Mouse (Mus musculus) G1E (cell line): Measurements from ENCODE around the gene Ccdc173.

Experiments used
- CTCF ChIP-seq: IDR thresholded peaks from 2 replicates; pipeline ENCODE4 v1.5.1; 2012; ENCODE audit warnings: low read depth, low read length, inconsistent platforms, mixed read lengths
- GATA1 ChIP-seq: IDR thresholded peaks from 2 replicates; pipeline ENCODE4 v1.6.1; 2012; ENCODE audit warnings: borderline replicate concordance, low read length, inconsistent platforms, mixed read lengths
- GATA2 ChIP-seq: IDR thresholded peaks from 2 replicates; pipeline ENCODE4 v1.6.1; 2012; ENCODE audit warnings: low read depth, low read length, inconsistent platforms, borderline replicate concordance
- POLR2AphosphoS5 ChIP-seq: IDR thresholded peaks from 2 replicates; pipeline ENCODE4 v1.6.1; 2012; ENCODE audit warnings: low read depth, low read length, inconsistent platforms; ENCODE audit not compliant: insufficient replicate concordance
- TAL1 ChIP-seq: conservative IDR thresholded peaks from 2 replicates; pipeline ENCODE4 v1.6.1; 2012; ENCODE audit warnings: low read depth, low read length, inconsistent platforms, mixed read lengths

- no peak for TF ChIP-seq CTCF
- TF ChIP-seq GATA1 = no peak
- TF ChIP-seq TAL1 = no peak
- TF ChIP-seq POLR2AphosphoS5 = no peak
- TF ChIP-seq GATA2 = no peak
Measured at GRCm38 (mm10) chr2:69829680-69830079, 40.3 kb upstream of the Ccdc173 start.
